In genomic region chr2:180050986-180051385, GRCm38 (mm10) we compare ENCODE assay signal across 9 mouse cellular contexts. TPM values are rescaled to one million over a fixed set of nuclear protein-coding genes. Genes with fewer than 3 reads are reported as not detected.
DNase-seq lines count a peak whose midpoint lies in the region; ATAC-seq lines count a peak whose summit lies in the region.
"Had no signal": no experiment of that assay in that cellular context is flagged by ENCODE, and none has a peak within 500 bp of the region (broad histone marks: within the 10 kb centered on the region; RNA-seq: fewer than 3 reads in every experiment).

No protein-coding gene starts in this region.

- 26% methylated on average over 5 of the region's 5 CpGs for WGBS in forebrain, embryonic 14.5 days

- peak; percentile 86 for DNase-seq in ES-CJ7 (ENCODE audit: low read depth, low spot score)
- DNase-seq in c-Kit-positive CD71-positive TER-119-positive erythroid progenitor cells, embryonic 14.5 days (ENCODE audit: low spot score): peak; percentile 77
- peak; percentile 74 for DNase-seq in forebrain, embryonic 14.5 days (ENCODE audit: low spot score)
- peak; percentile 89 for DNase-seq in heart, postnatal 4 days
- peak; percentile 84 to 88 for DNase-seq in layer of hippocampus, postnatal 10 days (ENCODE audit: low spot score in 2 of 2)
- peak; percentile 91 for DNase-seq in lung, postnatal 14 days
- DNase-seq in retina, embryonic 14.5 days (ENCODE audit: low spot score): peak; percentile 89
- peak; percentile 89 for DNase-seq in thymus, postnatal 14 days

- ATAC-seq in forebrain, embryonic 14.5 days: peak; percentile 47

- H3K9ac ChIP-seq in forebrain, embryonic 14.5 days (ENCODE audit: low read length): no peak overlapping the region
- H3K9ac ChIP-seq: heart, embryonic 13.5 days had no signal

- no peaks in the 10 kb centered on the region for H3K9me3 ChIP-seq in forebrain, embryonic 14.5 days (replicated peaks; ENCODE audit: control insufficient read depth, low read length)
- H3K9me3 ChIP-seq: heart, embryonic 13.5 days had no signal

- H3K27me3 ChIP-seq in forebrain, embryonic 14.5 days (replicated peaks; ENCODE audit: control insufficient read depth, insufficient read depth, low read length): no peaks in the 10 kb centered on the region
- H3K27me3 ChIP-seq: heart, embryonic 13.5 days had no signal

- no peak overlapping the region for H3K27ac ChIP-seq in forebrain, embryonic 14.5 days (ENCODE audit: low read depth, low read length)
- H3K27ac ChIP-seq: heart, embryonic 13.5 days had no signal

- H3K4me1 ChIP-seq in forebrain, embryonic 14.5 days (ENCODE audit: control insufficient read depth, insufficient read depth, low read length): no peaks in the 10 kb centered on the region

- no peak overlapping the region for H3K4me3 ChIP-seq in forebrain, embryonic 14.5 days (ENCODE audit: low read depth, low read length)
- H3K4me3 ChIP-seq: heart, embryonic 13.5 days had no signal

- H3K36me3 ChIP-seq in forebrain, embryonic 14.5 days (ENCODE audit: control insufficient read depth, insufficient read depth, low read length): peaks cover 40% of the 10 kb centered on the region

- no peak overlapping the region for H3K4me2 ChIP-seq in forebrain, embryonic 14.5 days (ENCODE audit: low read length)
- H3K4me2 ChIP-seq: heart, embryonic 13.5 days had no signal

RNA-seq across cellular contexts. Expression of gene Ss18l1, which starts 8.7 kb away (rescaled TPM):
- 33.6 and 40.3 TPM in 2 replicates for polyA plus RNA-seq in forebrain, embryonic 14.5 days (2014; fragmentation: Nextera tagmentation; extraction: Ambion mirVana)
- 1 to 10 TPM; 4.0 TPM for total RNA-seq in heart, postnatal 4 days (2021)
- total RNA-seq in layer of hippocampus, postnatal 10 days (2021): 10 to 100 TPM; 38.0 to 40.6 TPM

RNA-seq across cellular contexts. Expression of gene Psma7, which starts 8.8 kb away (rescaled TPM):
- polyA plus RNA-seq in forebrain, embryonic 14.5 days (2014; fragmentation: Nextera tagmentation; extraction: Ambion mirVana): 584 and 804 TPM in 2 replicates
- 100 to 1,000 TPM; 174 to 190 TPM for total RNA-seq in heart, postnatal 4 days (2021)
- 100 to 1,000 TPM; 215 to 226 TPM for total RNA-seq in layer of hippocampus, postnatal 10 days (2021)

RNA-seq across cellular contexts. Expression of gene Mtg2, which starts 19.4 kb away (rescaled TPM):
- polyA plus RNA-seq in forebrain, embryonic 14.5 days (2014; fragmentation: Nextera tagmentation; extraction: Ambion mirVana): 32.4 and 34.3 TPM in 2 replicates
- total RNA-seq in heart, postnatal 4 days (2021): 10 to 100 TPM; 14.2 to 16.5 TPM
- total RNA-seq in layer of hippocampus, postnatal 10 days (2021): 10 to 100 TPM; 15.0 to 17.7 TPM

RNA-seq across cellular contexts. Expression of gene Lsm14b, which starts 26.2 kb away (rescaled TPM):
- polyA plus RNA-seq in forebrain, embryonic 14.5 days (2014; fragmentation: Nextera tagmentation; extraction: Ambion mirVana): 17.9 and 29.1 TPM in 2 replicates
- total RNA-seq in heart, postnatal 4 days (2021): 10 to 100 TPM; 48.7 to 49.8 TPM
- 100 to 1,000 TPM; 129 to 134 TPM for total RNA-seq in layer of hippocampus, postnatal 10 days (2021)

RNA-seq across cellular contexts. Expression of gene Hrh3, which starts 53.3 kb away (rescaled TPM):
- polyA plus RNA-seq in forebrain, embryonic 14.5 days (2014; fragmentation: Nextera tagmentation; extraction: Ambion mirVana): 2.1 and 2.2 TPM in 2 replicates
- total RNA-seq in heart, postnatal 4 days (2021): not detected
- total RNA-seq in layer of hippocampus, postnatal 10 days (2021): 10 to 100 TPM; 15.3 to 16.2 TPM
- polyA plus RNA-seq: heart, embryonic 13.5 days had no signal

Comparison
In these comparisons a context has a peak if more than half of its experiments do, and no peak if none do; other contexts are left out.
1. RNA of gene Ss18l1, which starts 8.7 kb away (total RNA-seq): 38.0 to 40.6 TPM in layer of hippocampus, postnatal 10 days; 4.0 TPM in heart, postnatal 4 days; every median in the first group is over 4 times any median in the second.
2. Peak in every context shown above with its lines, with median percentiles within 50 percentile points of each other: DNase-seq.